Mouse (Mus musculus) thymus, postnatal 36 days (tissue): ENCODE results near the gene Osbpl8.
A peak's percentile ranks its signal among the peaks of the same experiment; 100 is the strongest.
"Not testable (repeated sequence)": the region's sequence is repeated elsewhere in the genome, so short reads cannot be mapped to it uniquely, and the experiment has no call there.

Experiments
- DNase-seq, 2 experiments: peaks; one replicate each; pipeline ENCODE4 v3.0.0; 2022; ENCODE audit warnings: mixed read lengths in 2 of 2

The Osbpl8 gene

DNA sequence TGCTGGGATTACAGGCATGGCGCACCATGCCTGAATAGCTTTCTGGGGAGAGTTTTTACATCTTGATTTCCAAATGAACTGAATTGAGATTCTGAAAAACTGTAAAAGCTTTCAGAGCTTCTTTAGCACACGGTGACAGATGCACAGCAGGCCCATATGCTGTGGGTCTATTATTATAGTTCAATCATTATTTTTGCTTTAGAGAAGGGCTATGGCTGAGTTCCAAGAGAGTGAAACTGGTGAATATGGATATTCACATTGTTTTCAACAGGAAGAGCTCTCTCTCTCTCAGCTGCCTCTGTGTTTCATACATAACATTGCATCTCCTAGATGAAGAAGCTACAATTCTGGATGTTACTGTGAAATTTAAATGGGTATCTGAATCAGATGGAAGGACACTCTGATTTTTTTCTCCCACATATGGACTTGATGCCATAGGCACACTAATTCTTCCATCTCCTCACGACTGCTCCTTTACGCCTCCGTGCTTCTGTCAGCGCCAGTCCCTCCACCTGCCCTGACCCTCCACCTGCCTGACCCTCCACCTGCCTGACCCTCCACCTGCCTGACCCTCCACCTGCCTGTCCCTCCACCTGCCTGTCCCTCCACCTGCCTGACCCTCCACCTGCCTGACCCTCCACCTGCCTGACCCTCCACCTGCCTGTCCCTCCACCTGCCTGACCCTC, 25.7 kb downstream of the Osbpl8 start:
- no peak for DNase-seq

- DNase-seq = no peak
These were observed 29.0 kb downstream of the Osbpl8 start for GRCm38 (mm10) chr10:111193536-111193935.

DNA sequence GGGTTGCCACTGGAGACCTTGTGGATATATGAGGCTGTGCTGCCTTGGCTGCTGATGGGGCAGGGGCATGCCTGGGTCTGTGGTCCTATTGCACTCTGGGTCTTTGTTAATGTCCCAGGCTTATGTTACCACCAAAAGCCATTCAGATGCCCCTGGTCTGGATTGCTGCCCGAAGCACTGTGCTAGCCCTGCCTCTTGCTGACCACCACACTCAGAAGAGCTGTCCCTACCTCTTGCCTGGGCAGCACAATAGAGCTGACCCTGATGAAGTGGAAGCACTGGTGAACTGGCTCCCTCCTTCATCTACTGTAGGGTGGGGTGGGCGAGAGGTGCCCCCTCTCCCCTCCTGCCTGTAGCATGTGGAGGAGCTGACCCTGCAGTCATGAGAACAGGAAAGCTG, 31.6 kb downstream of the Osbpl8 start:
- DNase-seq = no peak

- not testable (repeated sequence) for DNase-seq
These were observed 34.2 kb downstream of the Osbpl8 start for GRCm38 (mm10) chr10:111198705-111199104.

DNA sequence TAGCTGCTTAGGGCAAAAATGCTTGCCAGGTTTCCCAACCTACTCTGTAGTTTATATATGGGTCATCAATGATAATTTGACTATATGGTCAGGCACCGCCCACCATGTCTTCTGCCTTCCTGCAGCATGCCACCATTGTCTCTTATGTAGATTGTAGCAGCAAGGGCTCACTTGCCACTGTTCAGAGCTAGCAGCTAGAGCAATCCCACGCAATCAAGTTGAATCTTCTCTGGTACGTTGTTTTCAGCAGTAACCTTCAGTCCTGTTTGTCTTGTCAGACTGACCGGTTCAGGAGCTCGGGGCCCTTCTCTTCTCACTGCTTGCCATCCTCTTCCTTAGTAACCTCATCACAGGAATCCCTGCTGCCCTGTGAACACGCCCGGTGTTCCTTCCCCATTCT, 36.6 kb downstream of the Osbpl8 start:
- DNase-seq = no peak

GRCm38 (mm10) chr10:111201666-111202065, 37.1 kb downstream of the Osbpl8 start:
- no peak for DNase-seq

GRCm38 (mm10) chr10:111204089-111204488, 39.5 kb downstream of the Osbpl8 start:
- no peak for DNase-seq

DNA sequence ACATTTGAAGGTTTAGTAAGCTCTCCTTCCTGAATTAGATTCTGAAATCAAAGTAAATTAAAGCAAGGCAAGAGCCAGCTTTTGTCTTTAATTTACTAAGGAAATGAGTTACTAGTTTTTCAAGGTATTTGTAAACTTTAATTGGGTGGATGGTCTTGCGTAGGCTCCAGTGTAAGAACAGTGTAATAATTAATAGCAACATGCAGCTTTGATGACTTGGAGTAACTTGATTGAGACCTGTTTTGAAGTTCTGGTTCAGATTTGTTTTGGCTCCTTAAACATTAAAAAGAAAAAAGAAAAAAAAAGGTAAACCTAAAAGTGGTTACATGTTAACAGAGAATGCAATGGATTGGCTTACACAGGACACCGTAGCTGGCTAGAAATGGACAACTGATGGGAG, 40.9 kb downstream of the Osbpl8 start:
- no peak for DNase-seq

GRCm38 (mm10) chr10:111207386-111207785, 42.8 kb downstream of the Osbpl8 start:
- no peak for DNase-seq

- no peak for DNase-seq
These were observed 49.5 kb downstream of the Osbpl8 start for GRCm38 (mm10) chr10:111214084-111214483.

GRCm38 (mm10) chr10:111214696-111215095, 50.1 kb downstream of the Osbpl8 start:
- DNase-seq = no peak

DNA sequence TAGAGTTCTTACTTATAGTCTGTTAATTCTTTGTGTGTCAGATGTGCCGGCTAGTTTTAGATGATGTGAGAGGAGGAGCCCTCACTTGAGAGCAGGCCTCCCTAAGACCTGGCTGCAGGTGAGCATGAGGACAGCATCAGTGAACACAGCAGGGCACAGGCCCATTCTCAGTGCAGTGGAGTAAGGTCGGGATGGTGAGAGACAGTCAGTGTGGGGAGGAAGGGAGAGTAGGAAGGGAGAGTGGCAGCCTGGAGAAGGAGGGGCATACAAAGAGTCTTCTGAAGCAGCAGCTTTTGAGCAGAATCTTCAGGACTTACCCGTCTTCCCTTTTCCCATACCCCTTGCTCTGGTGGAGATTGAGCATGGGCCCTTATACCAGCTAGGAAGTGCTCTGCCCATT, 51.0 kb downstream of the Osbpl8 start:
- no peak for DNase-seq

GRCm38 (mm10) chr10:111216111-111216510, 51.6 kb downstream of the Osbpl8 start:
- DNase-seq = no peak

- DNase-seq = no peak
These were observed 58.0 kb downstream of the Osbpl8 start for GRCm38 (mm10) chr10:111222535-111222934.

GRCm38 (mm10) chr10:111223218-111223830, 58.8 kb downstream of the Osbpl8 start:
- no peak for DNase-seq

DNA sequence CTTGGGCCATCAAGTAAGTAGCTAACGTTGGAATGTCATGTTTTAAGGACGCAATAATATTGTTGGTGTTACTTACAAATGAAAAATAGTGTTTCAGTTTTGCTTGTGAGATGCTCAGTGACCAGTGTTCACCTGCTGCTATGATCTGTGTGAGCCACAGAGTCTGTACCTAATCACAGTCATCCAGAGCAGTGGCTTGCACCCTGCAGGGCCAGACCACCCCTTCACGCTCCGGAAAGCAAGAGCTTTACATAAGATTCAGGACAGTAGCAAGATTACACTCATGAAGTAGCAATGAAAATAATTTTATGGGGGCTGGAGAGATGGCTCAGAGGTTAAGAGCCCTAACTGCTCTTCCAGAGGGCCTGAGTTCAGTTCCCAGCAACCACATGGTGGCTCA, 60.1 kb downstream of the Osbpl8 start:
- DNase-seq = no peak

DNA sequence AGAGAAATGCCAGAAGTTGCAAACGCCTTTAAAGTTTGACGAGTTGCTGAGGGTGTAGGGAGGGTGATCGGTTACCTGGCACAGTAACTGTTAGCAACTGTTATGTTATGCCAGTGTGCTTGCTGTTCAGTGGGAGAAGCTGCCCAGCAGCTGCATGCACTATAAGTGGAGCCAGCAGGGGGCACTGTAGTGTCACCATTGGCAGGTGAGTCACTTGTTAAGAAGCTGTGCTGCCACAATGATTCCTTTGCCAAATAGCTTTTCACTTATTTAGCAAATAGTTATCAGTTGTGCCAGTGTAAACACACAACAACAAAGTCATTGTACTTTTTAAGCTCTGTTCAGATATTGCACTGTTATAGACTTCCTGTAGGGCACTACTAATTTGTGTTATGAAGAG, 62.0 kb downstream of the Osbpl8 start:
- peak; percentile 84 to 89 for DNase-seq

GRCm38 (mm10) chr10:111232237-111232636, 67.7 kb downstream of the Osbpl8 start:
- DNase-seq = not testable (repeated sequence)

DNA sequence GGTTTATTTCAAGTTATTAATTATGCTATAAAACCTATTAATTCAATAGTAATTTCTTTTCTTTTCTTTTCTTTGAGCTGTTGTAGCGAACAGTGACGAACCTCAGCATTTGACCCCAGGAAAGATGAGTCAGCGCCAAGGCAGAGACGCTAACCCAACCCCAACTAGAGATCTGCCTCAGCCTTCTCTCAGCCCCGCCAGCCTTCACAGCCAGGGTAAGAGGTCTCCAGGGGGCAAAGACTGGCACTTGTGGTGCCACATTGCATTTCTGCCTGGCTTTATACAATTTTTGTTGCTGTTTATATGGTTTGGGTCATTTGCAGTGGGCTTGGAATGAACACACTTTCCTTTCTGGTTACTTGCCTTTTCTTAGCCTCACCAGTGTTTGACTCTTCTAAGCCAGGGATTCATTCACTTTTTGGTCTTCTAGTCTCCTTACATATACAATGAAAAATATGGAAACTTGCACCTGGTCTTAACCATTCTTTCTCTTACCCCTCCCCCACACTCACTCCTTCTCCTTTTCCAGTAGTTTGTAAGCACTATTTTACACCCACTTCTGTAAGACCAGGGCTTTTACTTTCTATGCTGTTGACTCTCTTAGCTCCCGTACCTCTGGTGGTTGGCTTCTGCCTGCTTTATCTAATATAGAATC, 69.1 kb downstream of the Osbpl8 start:
- DNase-seq = no peak

DNA sequence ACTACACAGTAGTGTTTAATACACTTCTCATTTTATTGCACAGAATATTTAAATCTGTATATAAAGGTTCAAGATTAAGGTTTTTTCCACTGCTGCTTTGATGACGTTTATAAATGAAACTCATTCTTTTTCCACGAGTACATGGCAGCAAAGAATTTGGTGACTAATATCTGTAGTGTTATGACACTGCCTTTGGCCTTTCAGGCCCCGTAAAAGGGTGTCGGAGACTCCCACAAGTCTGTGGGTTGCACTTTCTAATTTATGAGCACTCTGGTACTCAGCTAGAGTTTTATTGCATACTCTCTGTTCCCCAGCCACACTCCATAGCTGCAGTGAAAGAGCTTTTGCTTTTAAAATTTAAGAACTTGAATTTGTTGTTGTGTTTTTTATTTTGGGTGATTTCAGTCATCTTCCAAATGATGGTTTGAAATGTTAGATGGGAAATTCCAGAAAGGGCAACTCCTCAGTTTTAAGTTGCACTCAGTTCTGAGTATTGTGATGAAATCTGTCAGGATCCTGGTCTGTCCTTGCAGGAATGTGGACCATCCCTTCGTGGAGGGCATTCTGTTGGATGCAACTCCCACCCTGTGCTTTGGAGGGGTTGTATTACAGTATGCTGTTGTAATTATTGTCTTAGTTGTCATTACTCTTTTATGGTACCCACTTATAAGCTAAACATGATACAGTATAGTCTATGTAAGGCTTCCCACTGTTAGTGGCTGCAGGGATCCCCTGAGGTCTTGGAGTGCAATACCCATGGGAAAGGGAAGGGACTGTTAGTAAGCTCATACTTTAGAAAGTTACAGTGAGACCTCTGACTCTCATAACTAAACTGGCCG, 70.1 kb downstream of the Osbpl8 start:
- DNase-seq = no peak

GRCm38 (mm10) chr10:111235289-111235570, 70.7 kb downstream of the Osbpl8 start:
- DNase-seq = no peak

DNA sequence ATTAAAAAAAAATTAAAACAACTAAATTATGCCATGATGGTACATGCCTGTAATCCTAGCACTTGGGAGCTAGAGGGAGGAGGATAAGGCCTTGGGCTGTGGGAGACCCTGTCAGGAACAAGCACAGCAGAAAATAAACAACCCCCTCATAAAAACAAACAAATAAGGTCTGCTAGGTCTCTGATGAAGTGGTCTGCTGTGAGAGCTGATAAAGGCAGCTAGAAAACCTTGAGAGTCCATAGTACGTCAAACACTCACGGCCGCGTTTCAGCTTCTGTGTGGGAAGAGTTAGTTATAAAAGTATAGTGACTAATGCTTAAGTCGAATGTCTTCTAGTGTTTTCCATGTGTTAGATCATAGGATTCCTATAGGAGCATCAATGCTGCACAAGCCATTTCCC, 72.9 kb downstream of the Osbpl8 start:
- DNase-seq = no peak

DNA sequence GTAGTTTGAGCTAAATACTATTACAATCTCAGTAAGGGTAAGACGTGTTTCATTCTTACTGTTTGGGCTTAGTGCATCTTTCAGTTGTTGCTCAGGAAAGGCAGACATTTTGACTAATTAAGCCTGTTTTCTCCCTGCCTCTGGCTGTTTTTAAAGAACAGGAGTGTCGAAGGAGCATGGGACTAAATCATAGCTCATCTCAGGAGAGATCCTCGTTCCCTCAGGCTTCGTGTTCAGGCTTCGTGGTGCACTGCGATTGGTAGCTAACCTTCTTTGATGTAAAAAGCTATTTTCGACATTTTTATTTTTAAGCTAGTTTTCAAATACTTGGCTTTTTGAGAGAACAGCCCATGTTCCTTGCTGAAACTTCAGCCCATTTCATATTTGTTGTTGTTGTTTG, 78.1 kb downstream of the Osbpl8 start:
- DNase-seq = no peak

- DNase-seq = no peak
These were observed 83.1 kb downstream of the Osbpl8 start for GRCm38 (mm10) chr10:111247609-111248008.
